Comparison of ENCODE assay signal across 8 mouse cellular contexts in genomic region chrX:100776985-100777654, GRCm38 (mm10). TPM values are rescaled to one million over a fixed set of nuclear protein-coding genes. Genes with fewer than 3 reads are reported as not detected.
DNase-seq lines count a peak whose midpoint lies in the region; ATAC-seq and TF ChIP-seq lines count a peak whose summit lies in the region.

No protein-coding gene starts in this region.

- TF ChIP-seq POLR2A in bone marrow macrophage, adult 2 months (IDR thresholded peaks at IDR 0.05; ENCODE audit: borderline replicate concordance, low read depth, low read length), result no peak
- TF ChIP-seq POLR2A in embryonic fibroblast, embryonic 13.5 days (IDR thresholded peaks at IDR 0.05; ENCODE audit: low read depth, low read length), result no peak

- peak; percentile 89 for DNase-seq in kidney, postnatal 14 days
- DNase-seq in right cerebral cortex, postnatal 4 days, result peak; percentile 12
- DNase-seq in urinary bladder, postnatal 4 days (ENCODE audit: low spot score in 2 of 2), result peak; percentile 64 to 74

- peaks cover 40% of the 10 kb centered on the region for H3K4me1 ChIP-seq in E14TG2a.4 (replicated peaks; ENCODE audit: low read depth, low read length)
- H3K4me1 ChIP-seq in bone marrow macrophage, adult 2 months (ENCODE audit: control insufficient read depth, insufficient read depth, low read length), result 0 out of 2 replicates have a peak, but pooled peaks cover 2% of the 10 kb centered on the region
- H3K4me1 ChIP-seq in embryonic fibroblast, embryonic 13.5 days (ENCODE audit: control insufficient read depth, insufficient read depth, low read length), result no peaks in the 10 kb centered on the region; the same call in 1 of the 2 replicates
- peaks cover 4% of the 10 kb centered on the region; the same call in 1 of the 2 replicates for H3K4me1 ChIP-seq in heart, embryonic 16.5 days (ENCODE audit: control insufficient read depth, insufficient read depth, low read length)

- 13% methylated on average over 34 of the region's 49 CpGs for WGBS in heart, embryonic 16.5 days

- peak; percentile 91 for ATAC-seq in heart, embryonic 16.5 days (replicated peaks; ENCODE audit: extremely low read depth, insufficient read depth, low FRiP score)
- peak; percentile 79 for ATAC-seq in megakaryocyte progenitor cell, adult 5-6 weeks (replicated peaks; ENCODE audit: poor library complexity)

- peak overlapping the region; percentile 78 for H3K9ac ChIP-seq in heart, embryonic 16.5 days (ENCODE audit: low read length)

- no peak for TF ChIP-seq CTCF in E14TG2a.4 (conservative IDR thresholded peaks at IDR 0.05; ENCODE audit: low read length)
- TF ChIP-seq CTCF in bone marrow macrophage, adult 2 months (IDR thresholded peaks at IDR 0.05; ENCODE audit: low read depth, low read length), result no peak
- no peak for TF ChIP-seq CTCF in embryonic fibroblast, embryonic 13.5 days (IDR thresholded peaks at IDR 0.05; ENCODE audit: borderline replicate concordance, insufficient read depth, low read length)

- no peaks in the 10 kb centered on the region for H3K27me3 ChIP-seq in E14TG2a.4 (ENCODE audit: insufficient read depth, low read length)
- no peaks in the 10 kb centered on the region for H3K27me3 ChIP-seq in heart, embryonic 16.5 days (ENCODE audit: control insufficient read depth, insufficient read depth, low read length)

- H3K9me3 ChIP-seq in E14TG2a.4 (ENCODE audit: low read length), result no peaks in the 10 kb centered on the region
- H3K9me3 ChIP-seq in heart, embryonic 16.5 days (replicated peaks; ENCODE audit: control insufficient read depth, low read length), result no peaks in the 10 kb centered on the region

- H3K4me2 ChIP-seq in heart, embryonic 16.5 days (ENCODE audit: low read depth, low read length), result peak overlapping the region; percentile 66

- H3K4me3 ChIP-seq in E14TG2a.4 (replicated peaks; ENCODE audit: low read length), result peak overlapping the region; percentile 81
- peak overlapping the region; percentile 37 for H3K4me3 ChIP-seq in bone marrow macrophage, adult 2 months (ENCODE audit: insufficient read depth, low read length)
- H3K4me3 ChIP-seq in embryonic fibroblast, embryonic 13.5 days (ENCODE audit: insufficient read depth, low read length), result peak overlapping the region; percentile 84
- H3K4me3 ChIP-seq in heart, embryonic 16.5 days (ENCODE audit: low read length), result peak overlapping the region; percentile 65

- H3K27ac ChIP-seq in bone marrow macrophage, adult 2 months (ENCODE audit: insufficient read depth, low read depth, low read length), result no peak overlapping the region
- peak overlapping the region; percentile 87 for H3K27ac ChIP-seq in embryonic fibroblast, embryonic 13.5 days (ENCODE audit: insufficient read depth, low read length)
- peak overlapping the region; percentile 78 for H3K27ac ChIP-seq in heart, embryonic 16.5 days (ENCODE audit: low read length)

- no peaks in the 10 kb centered on the region for H3K36me3 ChIP-seq in E14TG2a.4 (ENCODE audit: insufficient read depth, low read length)
- no peaks in the 10 kb centered on the region for H3K36me3 ChIP-seq in heart, embryonic 16.5 days (ENCODE audit: control insufficient read depth, insufficient read depth)

RNA-seq across cellular contexts. Expression of gene Dlg3, which starts 9.6 kb away (rescaled TPM):
- 4.1 and 4.2 TPM in 2 replicates for polyA plus RNA-seq in bone marrow macrophage, adult 2 months (2012; ENCODE audit: insufficient read depth, insufficient read length, missing spikeins)
- polyA plus RNA-seq in embryonic fibroblast, embryonic 13.5 days (2011; ENCODE audit: insufficient read length, low read depth, missing spikeins), result 37.7 and 45.0 TPM in 2 replicates
- polyA plus RNA-seq in heart, embryonic 16.5 days (2015; fragmentation: Nextera tagmentation; extraction: Ambion mirVana), result 1.6 and 2.4 TPM in 2 replicates
- 3.7 and 4.6 TPM in 2 replicates for total RNA-seq in megakaryocyte progenitor cell, adult 5-6 weeks (2015)
- 3.0 and 5.0 TPM in 2 replicates for total RNA-seq in megakaryocyte progenitor cell, adult 5-6 weeks (2017)

RNA-seq across cellular contexts. Expression of gene Gdpd2, which starts 47.4 kb away (rescaled TPM):
- not detected in 2 replicates for polyA plus RNA-seq in bone marrow macrophage, adult 2 months (2012; ENCODE audit: insufficient read depth, insufficient read length, missing spikeins)
- polyA plus RNA-seq in embryonic fibroblast, embryonic 13.5 days (2011; ENCODE audit: insufficient read length, low read depth, missing spikeins), result 0.80 and 3.5 TPM in 2 replicates
- 0.76 and 0.94 TPM in 2 replicates for polyA plus RNA-seq in heart, embryonic 16.5 days (2015; fragmentation: Nextera tagmentation; extraction: Ambion mirVana)
- total RNA-seq in megakaryocyte progenitor cell, adult 5-6 weeks (2015), result 0.05 TPM in 1 of 2 replicates, not detected in the other
- 0.04 TPM in 1 of 2 replicates, not detected in the other for total RNA-seq in megakaryocyte progenitor cell, adult 5-6 weeks (2017)

Comparison
In these comparisons a context has a peak if more than half of its experiments do, and no peak if none do; other contexts are left out.
1. DNase-seq: peak in every context shown above with its lines; median percentile 89 in kidney, postnatal 14 days; 69 in urinary bladder, postnatal 4 days; 12 in right cerebral cortex, postnatal 4 days.